Mouse (Mus musculus) bone marrow macrophage, adult 2 months (primary cell): Measurements from ENCODE around the gene Zzz3.

Source experiments
- CTCF ChIP-seq: IDR thresholded peaks from 2 replicates; pipeline ENCODE4 v1.5.1; 2012; ENCODE audit warnings: low read depth, mild to moderate bottlenecking, low read length, moderate library complexity
- POLR2A ChIP-seq: IDR thresholded peaks from 2 replicates; pipeline ENCODE4 v1.6.1; 2012; ENCODE audit warnings: mild to moderate bottlenecking, low read depth, low read length, borderline replicate concordance

DNA sequence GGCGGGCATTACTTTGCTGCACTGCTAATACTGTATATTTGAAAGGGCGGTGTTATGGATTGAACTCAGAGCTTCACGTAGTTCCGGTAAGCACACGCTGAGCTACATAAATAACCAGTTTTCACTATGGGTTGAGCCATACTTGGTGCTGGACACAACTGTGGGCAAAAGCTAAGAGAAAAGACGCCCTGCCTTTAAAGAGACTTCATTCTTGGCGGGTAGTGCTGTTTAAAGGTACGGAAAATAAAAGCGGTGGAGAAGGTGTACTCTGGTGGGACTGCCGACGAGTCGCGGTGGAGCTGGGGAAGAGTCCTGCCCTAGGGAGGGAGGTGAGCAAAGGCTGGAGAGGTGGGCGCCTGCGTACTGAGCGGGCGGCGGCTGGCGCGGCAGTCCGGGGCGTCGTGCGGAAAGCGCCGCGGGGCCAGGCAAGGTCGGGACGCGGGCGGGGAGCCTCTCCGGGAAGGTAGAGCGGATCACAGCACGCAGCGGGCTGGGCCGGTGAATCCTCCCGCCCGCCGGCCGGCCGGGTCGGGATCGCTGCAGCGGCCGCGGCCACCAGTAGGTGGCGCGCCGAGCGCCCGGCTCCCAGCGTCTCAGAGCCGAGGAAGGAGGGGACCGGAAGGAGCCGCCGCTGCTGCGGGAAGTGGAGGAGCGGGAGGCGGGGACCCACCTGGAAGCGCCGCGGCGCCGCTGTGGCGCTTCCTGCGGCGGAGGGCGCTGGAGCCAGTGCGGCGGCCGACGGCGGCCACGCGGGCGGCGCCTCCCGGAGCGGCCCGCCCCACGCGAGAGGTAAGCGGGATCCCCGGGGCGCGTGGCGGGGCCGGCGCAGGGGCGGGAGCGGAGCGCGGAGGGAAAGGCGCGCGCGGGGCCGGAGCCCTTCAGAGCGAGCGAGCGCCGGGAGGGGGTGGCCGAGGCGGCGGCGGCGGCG lies at the start of gene Zzz3:
- TF ChIP-seq POLR2A (no peak), CTCF (peak; percentile 35; the same call in 1 of the 2 replicates)
